Comparison of ENCODE assay signal across 25 mouse cellular contexts in genomic region chr11:69297799-69298198, GRCm38 (mm10). TPM values are rescaled to one million over a fixed set of nuclear protein-coding genes. Genes with fewer than 3 reads are reported as not detected.
DNase-seq lines count a peak whose midpoint lies in the region; ATAC-seq lines count a peak whose summit lies in the region.
"Had no signal": no experiment of that assay in that cellular context is flagged by ENCODE, and none has a peak within 500 bp of the region (broad histone marks: within the 10 kb centered on the region; RNA-seq: fewer than 3 reads in every experiment).

No protein-coding gene starts in this region.

- H3K4me2 ChIP-seq in intestine, embryonic 15.5 days (replicated peaks), result no peak overlapping the region
- H3K4me2 ChIP-seq: embryonic facial prominence, embryonic 12.5 days; forebrain, embryonic 13.5 days; forebrain, embryonic 15.5 days had no signal

- peak; percentile 5 to 31 for DNase-seq in left cerebral cortex, adult 18-20 months (ENCODE audit: low spot score in 2 of 2)
- DNase-seq in left cerebral cortex, adult 8-10 months (ENCODE audit: low spot score in 2 of 2), result no peak
- DNase-seq in right cerebral cortex, adult 18-20 months, result peak; percentile 21
- DNase-seq in right cerebral cortex, postnatal 36 days (ENCODE audit: low spot score in 2 of 2), result no peak
- peak; percentile 62 for DNase-seq in brain, adult 2 months (ENCODE audit: low read depth, low spot score)
- peak; percentile 54 for DNase-seq in telencephalon, adult 2 months (ENCODE audit: low read depth, low spot score)
- DNase-seq in thymus, adult 18-20 months, result no peak
- DNase-seq: adrenal gland, adult 8-10 months; adrenal gland, postnatal 14 days; adrenal gland, postnatal 36 days; cerebellum, adult 11 months; cerebellum, adult 18-20 months; cerebellum, adult 8-10 months; cerebellum, adult 9-11 months; cerebellum, postnatal 14 days; cerebellum, postnatal 36 days; forebrain, postnatal 0 days had no signal

- no peak for ATAC-seq in intestine, embryonic 15.5 days
- ATAC-seq: activated CD4-positive, CD25-positive, alpha-beta regulatory T cell, adult 4 months; forebrain, embryonic 13.5 days; forebrain, embryonic 15.5 days; forebrain, postnatal 0 days; Patski had no signal

- no peak overlapping the region for H3K9ac ChIP-seq in intestine, embryonic 15.5 days
- H3K9ac ChIP-seq: embryonic facial prominence, embryonic 12.5 days; forebrain, embryonic 15.5 days; forebrain, postnatal 0 days had no signal

- no peaks in the 10 kb centered on the region for H3K4me1 ChIP-seq in intestine, embryonic 15.5 days (replicated peaks)
- H3K4me1 ChIP-seq: embryonic facial prominence, embryonic 10.5 days; embryonic facial prominence, embryonic 12.5 days; forebrain, embryonic 13.5 days; forebrain, embryonic 15.5 days had no signal

- H3K36me3 ChIP-seq in intestine, embryonic 15.5 days, result peaks cover 4% of the 10 kb centered on the region

- WGBS in intestine, embryonic 15.5 days, result 92% methylated on average over 2 of the region's 2 CpGs

- H3K9me3 ChIP-seq in intestine, embryonic 15.5 days, result no peaks in the 10 kb centered on the region
- H3K9me3 ChIP-seq: embryonic facial prominence, embryonic 10.5 days; embryonic facial prominence, embryonic 12.5 days; forebrain, embryonic 13.5 days; forebrain, embryonic 15.5 days; G1E had no signal

- H3K4me3 ChIP-seq in intestine, embryonic 15.5 days (replicated peaks), result no peak overlapping the region
- H3K4me3 ChIP-seq: embryonic facial prominence, embryonic 10.5 days; embryonic facial prominence, embryonic 12.5 days; forebrain, embryonic 13.5 days; forebrain, embryonic 15.5 days had no signal

- H3K27me3 ChIP-seq in intestine, embryonic 15.5 days (replicated peaks), result no peaks in the 10 kb centered on the region
- H3K27me3 ChIP-seq: embryonic facial prominence, embryonic 12.5 days; forebrain, embryonic 13.5 days; forebrain, embryonic 15.5 days; Patski had no signal

- no peak overlapping the region for H3K27ac ChIP-seq in intestine, embryonic 15.5 days
- H3K27ac ChIP-seq: embryonic facial prominence, embryonic 10.5 days; embryonic facial prominence, embryonic 12.5 days; forebrain, embryonic 13.5 days; forebrain, embryonic 15.5 days had no signal

RNA-seq across cellular contexts. Expression of gene Cntrob, which starts 25.8 kb away (rescaled TPM):
- total RNA-seq in left cerebral cortex, adult 18-20 months (2021), result 10 to 100 TPM; 15.2 to 25.0 TPM
- total RNA-seq in left cerebral cortex, adult 8-10 months (2022), result 10 to 100 TPM; 14.9 to 19.9 (median 17.4) TPM
- polyA plus RNA-seq in intestine, embryonic 15.5 days (2015; fragmentation: Nextera tagmentation; extraction: Ambion mirVana), result 18.5 and 19.6 TPM in 2 replicates

RNA-seq across cellular contexts. Expression of gene Trappc1, which starts 26.0 kb away (rescaled TPM):
- total RNA-seq in left cerebral cortex, adult 18-20 months (2021), result 10 to 100 TPM; 53.2 to 59.5 TPM
- total RNA-seq in left cerebral cortex, adult 8-10 months (2022), result 10 to 100 TPM; 47.7 to 54.7 (median 51.5) TPM
- polyA plus RNA-seq in intestine, embryonic 15.5 days (2015; fragmentation: Nextera tagmentation; extraction: Ambion mirVana), result 135 and 147 TPM in 2 replicates

RNA-seq across cellular contexts. Expression of gene Kcnab3, which starts 28.3 kb away (rescaled TPM):
- 100 to 1,000 TPM in 1 of 2 experiments, 10 to 100 TPM in 1; 75.3 to 102 TPM for total RNA-seq in left cerebral cortex, adult 18-20 months (2021)
- 10 to 100 TPM; 72.7 to 84.4 (median 78.8) TPM for total RNA-seq in left cerebral cortex, adult 8-10 months (2022)
- polyA plus RNA-seq in intestine, embryonic 15.5 days (2015; fragmentation: Nextera tagmentation; extraction: Ambion mirVana), result 2.2 and 2.3 TPM in 2 replicates

RNA-seq across cellular contexts. Expression of gene Rnf227, which starts 42.5 kb away (rescaled TPM):
- total RNA-seq in left cerebral cortex, adult 18-20 months (2021), result 100 to 1,000 TPM; 186 to 190 TPM
- 100 to 1,000 TPM; 160 to 180 (median 169) TPM for total RNA-seq in left cerebral cortex, adult 8-10 months (2022)
- polyA plus RNA-seq in intestine, embryonic 15.5 days (2015; fragmentation: Nextera tagmentation; extraction: Ambion mirVana), result 10.8 and 10.9 TPM in 2 replicates
- polyA plus RNA-seq: G1E had no signal

Comparison
In these comparisons a context has a peak if more than half of its experiments do, and no peak if none do; other contexts are left out.
1. DNase-seq: peak in left cerebral cortex, adult 18-20 months (2 of 2), right cerebral cortex, adult 18-20 months (single experiment), brain, adult 2 months (single experiment) and telencephalon, adult 2 months (single experiment); none in left cerebral cortex, adult 8-10 months (0 of 2), right cerebral cortex, postnatal 36 days (0 of 2) and thymus, adult 18-20 months (0 of 2).